Mouse (Mus musculus) forebrain, embryonic 13.5 days (tissue): ENCODE data around the gene Kcnma1. TPM values are rescaled to one million over a fixed set of nuclear protein-coding genes. Genes with fewer than 3 reads are reported as not detected.

ENCODE experiments used
- ATAC-seq: fragments of 200-750 bp; cut with Nextera tagmentation; 2 replicates; pipeline ENCODE4 v1.8.0; 2017
- H3K27ac ChIP-seq: fragments of 300-500 bp; sonication (generic); 2 replicates; pipeline ENCODE4 v1.5.1; 2015; ENCODE audit warnings: inconsistent platforms, mild to moderate bottlenecking, moderate library complexity
- H3K27me3 ChIP-seq: fragments of 300-500 bp; sonication (generic); 2 replicates; pipeline ENCODE4 v1.6.1; 2015; ENCODE audit warnings: mild to moderate bottlenecking, inconsistent platforms
- H3K36me3 ChIP-seq: fragments of 300-500 bp; sonication (generic); 2 replicates; pipeline ENCODE4 v1.6.1; 2015; ENCODE audit warnings: mild to moderate bottlenecking, inconsistent platforms; ENCODE audit not compliant: poor library complexity, severe bottlenecking
- H3K4me1 ChIP-seq: fragments of 300-500 bp; sonication (generic); 2 replicates; pipeline ENCODE4 v1.6.1; 2015; ENCODE audit warnings: inconsistent platforms
- H3K4me2 ChIP-seq: fragments of 300-500 bp; sonication (generic); 2 replicates; pipeline ENCODE4 v1.6.1; 2015; ENCODE audit warnings: inconsistent platforms, mild to moderate bottlenecking, moderate library complexity
- H3K4me3 ChIP-seq: fragments of 300-500 bp; sonication (generic); 2 replicates; pipeline ENCODE4 v1.5.1; 2015; ENCODE audit warnings: mild to moderate bottlenecking, inconsistent platforms
- H3K9ac ChIP-seq: fragments of 300-500 bp; sonication (generic); 2 replicates; pipeline ENCODE4 v1.6.1; 2015; ENCODE audit warnings: mild to moderate bottlenecking, inconsistent platforms
- H3K9me3 ChIP-seq: fragments of 300-500 bp; sonication (generic); replicated peaks from 2 replicates; pipeline ENCODE4 v1.6.1; 2016; ENCODE audit warnings: inconsistent platforms
- WGBS: fragments of 180-500 bp; shearing (Covaris S2); methylation state at CpG from one replicate; pipeline ENCODE4 v1.1.7; 2015; 5-methylcytosine and 5-hydroxymethylcytosine counted together
- polyA plus RNA-seq: library from polyadenylated mRNA; unstranded; fragments of >200 nt; fragmentation: Nextera tagmentation; extraction: Ambion mirVana; gene quantifications from 2 replicates; pipeline ENCODE4 v1.2.1, GENCODE M21; 2015

The Kcnma1 gene
- polyA plus RNA-seq, 1 experiment from 2014 or later = 3.4 TPM

DNA sequence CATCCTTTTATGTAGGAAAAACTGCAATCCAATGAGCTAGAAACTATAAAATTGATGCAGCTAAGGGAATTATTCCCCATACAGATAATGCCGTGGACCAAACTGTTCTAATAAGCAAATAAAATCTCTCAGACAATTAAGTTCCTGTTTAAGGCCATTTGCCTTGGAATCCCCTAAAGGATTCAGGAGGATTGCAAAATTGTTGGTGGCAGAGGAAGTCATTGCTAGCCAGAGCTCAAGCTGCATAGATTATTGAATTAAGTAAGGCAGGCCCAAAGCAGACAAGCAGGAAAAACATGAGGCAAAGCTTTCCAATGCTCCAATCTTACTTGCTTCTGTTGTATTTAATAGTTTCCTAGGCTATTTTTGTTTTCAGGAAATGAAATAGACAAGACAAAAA lies 441.5 kb downstream of the Kcnma1 start:
- Histone ChIP-seq H3K4me2 (no peak overlapping the region), H3K4me3 (no peak overlapping the region), H3K27me3 (peaks cover 7% of the 10 kb centered on the region; the same call in 1 of the 2 replicates), H3K9ac (no peak overlapping the region), H3K36me3 (no peaks in the 10 kb centered on the region), H3K9me3 (no peaks in the 10 kb centered on the region), H3K27ac (no peak overlapping the region), H3K4me1 (no peaks in the 10 kb centered on the region)
- ATAC-seq = no peak
- WGBS = 56% methylated on average over 1 of the region's 1 CpGs

- no peak for ATAC-seq
- no peak overlapping the region for H3K4me3 ChIP-seq
- no peaks in the 10 kb centered on the region for H3K36me3 ChIP-seq
- peaks cover 3% of the 10 kb centered on the region; the same call in 1 of the 2 replicates for H3K27me3 ChIP-seq
- no peak overlapping the region for H3K9ac ChIP-seq
- WGBS = 52% methylated on average over 1 of the region's 1 CpGs
- H3K9me3 ChIP-seq = 0 out of 2 replicates have a peak, but pooled peaks cover 4% of the 10 kb centered on the region
- H3K27ac ChIP-seq = no peak overlapping the region
- no peak overlapping the region for H3K4me2 ChIP-seq
- no peaks in the 10 kb centered on the region for H3K4me1 ChIP-seq
Observed at GRCm38 (mm10) chr14:23570251-23570650, 444.0 kb downstream of the Kcnma1 start.

DNA sequence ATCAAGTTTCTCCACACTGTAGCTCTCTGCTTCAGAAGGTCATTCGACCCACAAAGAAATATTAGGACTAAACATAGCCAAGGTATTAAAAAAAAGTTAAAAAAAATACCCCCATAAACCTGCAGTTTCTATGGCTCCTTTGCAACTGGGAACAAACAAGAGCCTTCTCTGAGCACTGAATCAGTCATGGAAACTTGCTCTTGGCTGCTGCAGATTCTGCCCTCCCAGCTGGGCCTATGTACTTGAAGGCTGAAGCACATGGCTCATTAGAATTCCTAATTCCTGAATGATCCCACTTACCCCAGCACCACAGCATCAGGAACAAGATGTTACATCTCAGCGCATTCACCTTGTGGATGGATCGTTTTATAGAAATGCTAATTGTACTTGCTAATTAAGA lies 448.4 kb downstream of the Kcnma1 start:
- ATAC-seq = no peak

DNA sequence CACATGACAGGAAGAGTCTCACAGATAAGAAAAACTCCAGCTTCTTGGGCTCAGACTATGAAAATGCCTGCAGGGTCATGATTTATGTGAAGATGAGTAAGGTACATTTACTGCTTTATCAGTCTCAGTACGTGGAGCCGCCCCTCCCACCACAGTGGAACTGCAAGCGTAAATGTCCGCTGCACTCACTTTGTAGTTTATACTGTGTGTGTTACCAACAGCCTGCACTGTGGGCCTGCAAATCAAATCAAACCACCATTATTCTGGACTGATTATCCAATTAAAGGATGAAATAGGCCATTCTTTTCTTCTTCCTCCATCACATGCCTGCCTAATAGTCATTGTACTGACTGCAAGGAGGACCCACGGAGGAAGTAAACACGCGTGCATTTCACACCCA lies 449.8 kb downstream of the Kcnma1 start:
- H3K9me3 ChIP-seq = 0 out of 2 replicates have a peak, but pooled peaks cover 4% of the 10 kb centered on the region
- WGBS = 41% methylated on average over 7 of the region's 7 CpGs
- ATAC-seq = no peak
- H3K36me3 ChIP-seq = no peaks in the 10 kb centered on the region
- H3K4me3 ChIP-seq = no peak overlapping the region
- peaks cover 3% of the 10 kb centered on the region; the same call in 1 of the 2 replicates for H3K27me3 ChIP-seq
- no peak overlapping the region for H3K9ac ChIP-seq
- H3K4me2 ChIP-seq = no peak overlapping the region
- H3K27ac ChIP-seq = no peak overlapping the region
- H3K4me1 ChIP-seq = peaks cover 6% of the 10 kb centered on the region

More for the DNA sequence above, 448.4 kb downstream of the Kcnma1 start:
- H3K4me2 ChIP-seq = no peak overlapping the region
- no peak overlapping the region for H3K4me3 ChIP-seq
- H3K9ac ChIP-seq = no peak overlapping the region
- H3K9me3 ChIP-seq = 0 out of 2 replicates have a peak, but pooled peaks cover 4% of the 10 kb centered on the region
- no peaks in the 10 kb centered on the region for H3K36me3 ChIP-seq
- H3K27me3 ChIP-seq = peaks cover 3% of the 10 kb centered on the region; the same call in 1 of the 2 replicates
- H3K27ac ChIP-seq = no peak overlapping the region
- peaks cover 6% of the 10 kb centered on the region for H3K4me1 ChIP-seq
- 73% methylated on average over 3 of the region's 3 CpGs for WGBS

DNA sequence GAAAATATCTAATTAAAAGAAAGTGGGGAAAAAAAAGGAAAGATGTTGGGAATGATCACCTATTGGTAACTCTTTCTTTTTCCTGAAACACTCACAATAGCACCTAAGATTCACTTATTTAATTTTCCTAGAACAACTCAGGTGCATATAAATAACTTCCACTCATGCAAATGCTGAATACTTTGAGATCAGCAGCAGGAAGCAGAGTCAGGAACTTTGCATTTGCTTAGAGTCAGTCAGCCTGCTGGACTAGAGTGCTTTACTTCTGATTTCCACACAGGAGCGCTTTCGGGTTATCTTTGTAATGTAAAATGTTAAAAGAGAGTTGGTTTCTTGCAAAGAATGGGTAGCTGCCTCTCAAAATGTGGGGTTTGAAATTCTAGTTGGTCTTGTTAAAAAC lies 451.1 kb downstream of the Kcnma1 start:
- Histone ChIP-seq H3K9ac (no peak overlapping the region), H3K4me1 (peaks cover 6% of the 10 kb centered on the region), H3K27ac (no peak overlapping the region), H3K9me3 (0 out of 2 replicates have a peak, but pooled peaks cover 4% of the 10 kb centered on the region), H3K27me3 (no peaks in the 10 kb centered on the region), H3K36me3 (no peaks in the 10 kb centered on the region), H3K4me3 (no peak overlapping the region), H3K4me2 (no peak overlapping the region)
- ATAC-seq = no peak
- WGBS = 67% methylated on average over 2 of the region's 2 CpGs

DNA sequence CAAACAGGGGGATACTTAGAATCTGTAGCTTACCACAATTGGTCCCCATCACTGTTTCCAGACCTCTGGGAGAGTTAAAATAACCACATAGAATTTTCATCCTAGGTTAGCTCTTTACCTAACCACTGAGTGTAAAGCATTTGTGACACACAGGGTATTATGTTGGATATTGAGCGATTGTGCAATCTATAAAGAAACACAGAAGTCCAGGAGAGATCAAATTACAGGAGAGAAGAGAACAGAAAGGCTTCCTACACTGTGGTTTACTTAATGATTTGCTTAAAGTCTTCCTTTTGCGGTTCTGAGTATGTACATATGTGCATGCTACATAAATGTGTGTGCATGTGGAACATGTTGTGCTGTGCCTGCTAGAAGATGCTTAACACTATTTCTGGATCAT lies 458.6 kb downstream of the Kcnma1 start:
- ATAC-seq = no peak
- Histone ChIP-seq H3K27ac (no peak overlapping the region), H3K4me1 (0 out of 2 replicates have a peak, but pooled peaks cover 2% of the 10 kb centered on the region), H3K9me3 (no peaks in the 10 kb centered on the region), H3K4me2 (no peak overlapping the region), H3K9ac (no peak overlapping the region), H3K27me3 (no peaks in the 10 kb centered on the region), H3K4me3 (no peak overlapping the region), H3K36me3 (no peaks in the 10 kb centered on the region)
- 71% methylated on average over 2 of the region's 2 CpGs for WGBS

DNA sequence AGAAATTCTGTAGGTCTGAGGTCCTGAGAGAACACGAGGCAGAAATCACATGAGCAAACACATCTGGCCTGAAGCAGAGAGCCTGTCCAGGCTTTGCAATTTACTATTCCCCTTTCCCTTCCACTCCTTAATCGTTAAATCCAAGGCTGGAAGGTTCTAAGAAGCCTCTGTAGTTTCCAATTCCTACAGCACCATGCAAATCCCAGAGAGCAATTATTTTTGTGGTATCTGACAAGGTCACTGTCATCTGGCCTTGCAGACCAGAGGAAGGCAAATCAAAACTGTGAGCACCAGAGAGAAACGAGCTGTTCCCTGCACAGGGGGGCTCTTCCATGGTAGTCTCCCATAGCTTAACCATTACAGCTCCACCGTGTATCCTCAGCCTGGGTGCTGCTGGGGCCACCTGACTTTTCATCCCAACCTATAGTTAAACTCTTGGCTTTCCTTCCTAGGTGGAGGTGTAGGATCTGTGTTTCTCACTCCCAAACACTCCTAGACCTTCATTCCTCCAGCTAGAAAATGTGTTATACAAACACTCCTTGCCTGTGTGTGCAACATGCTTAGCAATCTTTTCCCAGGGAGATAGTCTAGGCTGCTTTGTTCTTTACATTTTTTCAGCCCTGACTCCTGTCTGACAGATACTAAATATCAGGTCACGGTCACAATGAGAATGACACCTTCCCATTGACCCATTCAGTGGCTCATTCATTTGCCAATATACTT lies 461.9 kb downstream of the Kcnma1 start:
- 69% methylated on average over 5 of the region's 5 CpGs for WGBS
- H3K36me3 ChIP-seq = no peaks in the 10 kb centered on the region
- H3K4me2 ChIP-seq = no peak overlapping the region
- H3K27ac ChIP-seq = no peak overlapping the region
- no peaks in the 10 kb centered on the region for H3K27me3 ChIP-seq
- 0 out of 2 replicates have a peak, but pooled peaks cover 2% of the 10 kb centered on the region for H3K4me1 ChIP-seq
- no peaks in the 10 kb centered on the region for H3K9me3 ChIP-seq
- no peak overlapping the region for H3K9ac ChIP-seq
- no peak for ATAC-seq
- no peak overlapping the region for H3K4me3 ChIP-seq

GRCm38 (mm10) chr14:23550467-23550866 lies 463.8 kb downstream of the Kcnma1 start:
- Histone ChIP-seq H3K36me3 (no peaks in the 10 kb centered on the region), H3K27ac (no peak overlapping the region), H3K4me1 (0 out of 2 replicates have a peak, but pooled peaks cover 2% of the 10 kb centered on the region), H3K9ac (no peak overlapping the region), H3K9me3 (no peaks in the 10 kb centered on the region), H3K4me3 (no peak overlapping the region), H3K4me2 (no peak overlapping the region), H3K27me3 (no peaks in the 10 kb centered on the region)
- no peak for ATAC-seq
- 89% methylated on average over 3 of the region's 3 CpGs for WGBS

GRCm38 (mm10) chr14:23542131-23542530 lies 472.2 kb downstream of the Kcnma1 start:
- ATAC-seq = no peak
- Histone ChIP-seq H3K4me1 (no peaks in the 10 kb centered on the region), H3K9ac (no peak overlapping the region), H3K9me3 (no peaks in the 10 kb centered on the region), H3K36me3 (no peaks in the 10 kb centered on the region), H3K27ac (no peak overlapping the region), H3K4me2 (no peak overlapping the region), H3K27me3 (no peaks in the 10 kb centered on the region), H3K4me3 (no peak overlapping the region)
- WGBS = 89% methylated on average over 6 of the region's 6 CpGs

DNA sequence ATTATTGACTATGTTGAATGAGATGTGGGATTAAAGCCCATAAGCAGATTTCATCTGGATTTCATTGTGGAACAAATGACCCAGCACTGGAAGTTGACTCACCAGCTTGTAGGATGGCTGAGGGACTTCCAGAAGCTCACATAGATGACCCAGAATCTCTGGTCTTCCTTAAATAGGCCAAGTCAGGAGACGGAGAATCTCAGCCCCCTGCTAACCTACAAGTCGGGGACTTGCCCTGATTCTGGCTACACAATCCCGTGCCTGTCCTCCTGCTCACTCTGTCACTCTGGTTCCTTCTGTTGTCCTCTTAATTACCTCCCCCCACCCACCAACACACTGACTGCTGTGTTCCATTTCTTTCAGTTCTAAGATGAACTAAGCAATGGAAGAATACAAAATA lies 474.7 kb downstream of the Kcnma1 start:
- Histone ChIP-seq H3K4me2 (no peak overlapping the region), H3K27ac (no peak overlapping the region), H3K27me3 (no peaks in the 10 kb centered on the region), H3K4me3 (no peak overlapping the region), H3K9ac (no peak overlapping the region), H3K36me3 (no peaks in the 10 kb centered on the region), H3K9me3 (no peaks in the 10 kb centered on the region), H3K4me1 (no peaks in the 10 kb centered on the region)
- no peak for ATAC-seq
- WGBS = 89% methylated on average over 3 of the region's 3 CpGs

DNA sequence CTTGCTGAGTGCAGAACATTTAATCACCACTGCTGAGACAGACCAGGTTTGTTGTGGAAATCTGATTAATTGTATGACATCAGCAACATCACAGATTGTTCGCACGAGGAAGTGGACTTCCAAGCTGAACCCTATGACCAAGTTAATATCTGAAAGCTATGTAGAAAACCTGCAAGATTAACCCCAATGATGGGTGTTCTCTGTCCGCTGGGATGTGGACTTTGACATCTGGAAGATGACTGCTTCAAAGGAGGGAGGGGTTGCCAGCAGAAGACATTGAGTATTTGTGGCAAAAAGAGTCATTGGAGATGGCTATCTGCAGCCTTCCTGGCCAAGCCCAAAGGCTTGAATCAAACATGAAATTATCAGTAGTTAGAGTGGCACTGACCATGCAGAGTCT lies 480.9 kb downstream of the Kcnma1 start:
- ATAC-seq = no peak
- no peaks in the 10 kb centered on the region for H3K27me3 ChIP-seq
- no peaks in the 10 kb centered on the region for H3K9me3 ChIP-seq
- H3K27ac ChIP-seq = no peak overlapping the region
- H3K4me1 ChIP-seq = no peaks in the 10 kb centered on the region
- no peak overlapping the region for H3K9ac ChIP-seq
- 91% methylated on average over 3 of the region's 3 CpGs for WGBS
- no peaks in the 10 kb centered on the region for H3K36me3 ChIP-seq
- no peak overlapping the region for H3K4me2 ChIP-seq
- H3K4me3 ChIP-seq = no peak overlapping the region

DNA sequence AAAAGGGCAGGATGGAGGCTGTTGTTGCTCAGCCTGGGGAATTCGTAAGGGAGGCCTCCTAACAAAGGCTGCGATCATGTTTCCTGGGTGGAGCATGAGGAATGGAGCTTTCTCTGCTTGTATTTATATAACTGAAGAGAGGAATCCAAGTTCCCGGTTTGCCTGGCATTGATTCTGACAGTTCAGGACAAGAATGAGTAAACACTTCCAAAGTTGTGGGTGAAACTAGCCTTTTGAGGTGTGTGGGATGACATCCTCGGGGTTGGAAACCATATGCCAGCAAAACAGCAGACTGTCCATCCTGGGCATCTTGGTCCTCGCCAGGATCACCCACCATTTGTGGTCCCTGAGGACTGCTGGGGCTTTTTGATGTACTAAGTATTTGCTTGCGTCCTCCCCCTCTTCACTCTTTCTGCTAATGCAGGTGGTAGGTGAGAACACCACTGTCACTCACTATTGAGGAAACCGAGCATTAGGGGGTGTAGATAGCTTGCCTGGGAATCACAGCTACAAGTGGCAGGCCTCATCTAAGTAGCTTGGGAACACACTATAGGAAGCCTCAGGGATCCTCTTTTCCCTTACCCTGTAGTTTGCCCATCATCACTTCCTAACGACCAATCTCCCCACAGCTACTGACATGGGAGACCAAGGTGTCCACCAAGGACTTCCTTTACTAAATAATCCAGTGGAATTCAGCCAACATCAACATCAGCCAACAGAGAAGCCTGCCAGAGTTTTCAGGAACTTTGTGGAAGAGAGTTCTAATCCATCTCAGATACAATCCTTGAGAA lies 482.4 kb downstream of the Kcnma1 start:
- Histone ChIP-seq H3K27me3 (no peaks in the 10 kb centered on the region), H3K9ac (no peak overlapping the region), H3K4me1 (no peaks in the 10 kb centered on the region), H3K4me3 (no peak overlapping the region), H3K4me2 (no peak overlapping the region), H3K9me3 (no peaks in the 10 kb centered on the region), H3K27ac (no peak overlapping the region), H3K36me3 (no peaks in the 10 kb centered on the region)
- 83% methylated on average over 8 of the region's 8 CpGs for WGBS
- no peak for ATAC-seq
